Mouse (Mus musculus) left cerebral cortex, adult 8-10 months (tissue): ENCODE results near the gene Oprl1. TPM values are rescaled to one million over a fixed set of nuclear protein-coding genes. Genes with fewer than 3 reads are reported as not detected.

Experiments used
- DNase-seq, 2 experiments: peaks; one replicate each; pipeline ENCODE4 v3.0.0; 2022; ENCODE audit warnings: low spot score in 2 of 2
- total RNA-seq, 4 experiments: library from RNA; stranded (reverse); gene quantifications; 2 replicates each; pipeline ENCODE4 v1.2.4; 2022

Oprl1 gene
- 10 to 100 TPM; 47.1 to 59.7 (median 55.7) TPM for total RNA-seq

GRCm38 (mm10) chr2:181714903-181715326, at the start of gene Oprl1:
Gene Oprl1 (plus strand): TSS chr2:181715016.
- peak; percentile 49 to 64 for DNase-seq

DNA sequence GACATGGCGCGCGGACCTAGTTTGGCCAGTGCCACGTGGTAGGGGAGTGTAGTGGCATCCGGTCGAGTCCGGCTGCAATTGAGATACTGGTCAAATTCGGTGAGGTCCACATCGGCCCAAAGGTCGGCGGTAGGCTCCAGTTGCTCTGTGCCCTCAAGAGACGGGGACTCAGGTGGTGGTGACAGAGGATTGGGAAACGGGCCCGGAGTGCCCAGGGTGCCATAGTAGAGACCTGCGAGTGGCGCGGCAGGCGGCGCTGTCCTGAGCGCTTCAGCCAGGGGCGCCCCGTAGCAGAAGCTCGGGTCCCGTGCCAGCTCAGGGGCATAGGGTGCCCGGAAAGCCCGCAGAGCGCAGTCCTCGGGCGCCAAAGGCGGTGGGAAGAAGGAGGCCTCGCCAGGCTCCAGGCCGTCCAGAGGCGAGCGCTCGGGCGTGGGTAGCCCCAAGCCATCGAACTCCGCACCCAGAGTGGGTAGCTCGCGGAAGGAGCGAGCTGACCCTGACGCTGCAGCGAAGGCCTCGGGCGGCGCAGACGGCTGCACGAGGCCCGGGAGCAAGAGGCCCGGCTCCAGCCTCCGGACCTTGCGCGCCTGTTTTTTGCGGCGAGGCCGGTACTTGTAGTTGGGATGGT, 44.4 kb upstream of the Oprl1 start:
- DNase-seq = no peak

- DNase-seq = no peak
These were observed 43.9 kb upstream of the Oprl1 start for GRCm38 (mm10) chr2:181670913-181671311.

DNA sequence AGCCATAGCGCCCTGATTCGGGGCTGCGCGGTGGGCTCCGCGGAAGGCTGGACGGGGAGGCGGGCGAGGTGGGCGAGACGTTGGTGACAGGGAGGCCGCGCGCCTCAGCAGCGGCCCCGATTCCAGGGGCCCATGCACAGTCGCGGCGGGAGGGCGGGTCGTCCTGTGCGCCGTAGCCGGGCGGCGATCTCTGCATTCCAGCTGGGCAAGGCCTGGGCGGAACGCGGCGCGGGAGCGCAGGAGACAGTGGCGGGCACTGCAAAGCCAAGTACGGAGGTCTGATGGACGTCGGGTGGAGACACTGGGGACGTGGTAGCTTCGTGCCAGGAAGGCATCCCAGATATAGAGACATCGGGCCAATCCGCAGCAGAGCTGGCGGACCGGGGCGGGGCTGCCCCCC, 43.5 kb upstream of the Oprl1 start, which contains the start of gene Sox18:
Sox18 (minus strand) TSS at position 315 of the 400 bp plus-strand sequence.
- no peak for DNase-seq

- no peak for DNase-seq
These were observed 42.8 kb upstream of the Oprl1 start for GRCm38 (mm10) chr2:181671984-181672383.

DNA sequence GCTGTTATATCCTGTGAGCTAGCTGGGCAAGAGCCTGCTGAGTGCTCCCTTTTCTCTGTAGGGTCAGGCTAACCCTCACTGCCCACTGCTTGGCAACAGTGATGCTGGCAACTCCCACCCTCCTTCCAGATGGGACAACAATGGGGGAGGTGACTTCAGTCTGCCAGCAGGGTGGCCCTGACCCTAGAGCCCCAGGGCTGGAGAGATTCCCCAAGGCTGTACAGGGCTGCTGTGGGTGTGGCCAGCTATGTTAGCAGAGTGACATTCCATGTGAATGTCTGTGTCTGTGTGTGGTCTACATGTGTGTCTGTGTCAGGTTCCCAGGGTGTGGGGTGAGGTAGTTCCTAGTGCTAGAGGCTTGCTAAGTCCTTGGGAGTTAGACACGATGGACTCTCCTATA, 41.3 kb upstream of the Oprl1 start:
- no peak for DNase-seq

- no peak for DNase-seq
These were observed 39.9 kb upstream of the Oprl1 start for GRCm38 (mm10) chr2:181674934-181675333.

GRCm38 (mm10) chr2:181675454-181675853, 39.4 kb upstream of the Oprl1 start:
- DNase-seq = peak in 1 of 2 experiments; percentile 52

GRCm38 (mm10) chr2:181676424-181676823, 38.4 kb upstream of the Oprl1 start:
- DNase-seq = no peak

DNA sequence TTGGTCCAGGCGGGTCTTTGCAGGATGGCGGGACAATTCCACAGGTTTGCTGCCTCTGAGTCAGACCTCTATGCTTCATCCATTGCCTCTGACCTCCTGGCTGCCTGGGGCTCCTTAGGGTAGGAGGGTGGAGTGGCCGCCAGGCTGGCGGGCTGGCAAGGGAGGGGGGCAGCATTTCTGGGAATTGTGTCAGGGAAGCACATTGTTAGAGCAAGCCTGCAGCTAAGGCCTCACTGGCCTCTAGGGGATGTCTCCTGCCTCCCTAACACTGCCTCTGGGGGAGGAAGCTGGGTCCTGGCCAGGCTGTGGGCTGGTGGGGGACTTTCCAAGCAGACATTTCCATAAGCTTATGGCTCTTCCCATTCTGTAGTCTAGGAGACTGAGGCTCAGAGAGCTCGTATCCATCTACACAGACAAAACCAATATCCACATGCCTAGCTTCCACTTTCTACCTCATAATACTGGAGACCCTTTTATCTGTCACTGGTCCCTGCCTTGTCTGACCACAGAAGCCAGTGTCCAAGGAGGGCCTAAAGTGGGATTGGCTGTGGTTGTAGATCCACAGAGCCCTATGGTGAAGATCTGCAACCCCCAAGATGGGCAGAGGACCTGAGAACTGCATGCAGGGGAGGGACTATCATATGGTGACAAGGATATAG, 37.6 kb upstream of the Oprl1 start:
- DNase-seq = no peak

DNA sequence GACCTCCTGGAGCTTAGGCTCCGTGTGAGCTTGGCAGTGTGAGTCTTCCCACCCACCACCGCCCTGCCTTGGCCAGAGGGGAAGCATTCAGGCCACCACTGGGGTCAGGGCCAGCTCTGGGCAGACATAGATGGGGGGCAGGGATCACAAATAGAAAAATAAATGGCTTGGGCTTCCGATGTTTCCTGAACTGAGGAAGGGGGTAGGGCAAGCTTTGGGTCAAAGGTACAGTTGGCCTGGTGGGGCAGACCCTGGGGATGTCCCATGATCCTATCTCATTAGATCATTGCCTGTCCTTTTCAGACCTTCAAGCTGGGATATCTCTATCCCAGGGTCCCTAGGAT, 37.1 kb upstream of the Oprl1 start:
- no peak for DNase-seq

DNA sequence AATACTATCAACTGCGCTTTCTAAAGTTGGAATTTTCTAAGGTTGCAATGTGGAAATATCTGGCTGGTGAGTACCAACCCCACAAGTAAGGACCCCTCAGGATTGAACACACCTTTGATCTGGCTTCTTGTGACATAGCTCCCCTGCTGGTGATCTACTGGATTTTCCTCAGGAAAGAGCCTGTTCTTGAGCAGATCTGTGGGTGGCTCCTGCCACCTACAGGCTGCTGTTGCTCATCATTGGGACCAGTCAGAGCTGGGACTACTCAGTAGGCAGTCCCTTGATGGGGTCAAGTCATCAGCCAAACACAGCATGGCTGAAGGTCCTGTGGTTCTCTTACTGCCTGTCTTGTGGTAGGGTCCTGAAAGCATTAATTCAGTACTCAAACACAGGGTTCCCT, 36.0 kb upstream of the Oprl1 start:
- peak; percentile 63 to 82 for DNase-seq

DNA sequence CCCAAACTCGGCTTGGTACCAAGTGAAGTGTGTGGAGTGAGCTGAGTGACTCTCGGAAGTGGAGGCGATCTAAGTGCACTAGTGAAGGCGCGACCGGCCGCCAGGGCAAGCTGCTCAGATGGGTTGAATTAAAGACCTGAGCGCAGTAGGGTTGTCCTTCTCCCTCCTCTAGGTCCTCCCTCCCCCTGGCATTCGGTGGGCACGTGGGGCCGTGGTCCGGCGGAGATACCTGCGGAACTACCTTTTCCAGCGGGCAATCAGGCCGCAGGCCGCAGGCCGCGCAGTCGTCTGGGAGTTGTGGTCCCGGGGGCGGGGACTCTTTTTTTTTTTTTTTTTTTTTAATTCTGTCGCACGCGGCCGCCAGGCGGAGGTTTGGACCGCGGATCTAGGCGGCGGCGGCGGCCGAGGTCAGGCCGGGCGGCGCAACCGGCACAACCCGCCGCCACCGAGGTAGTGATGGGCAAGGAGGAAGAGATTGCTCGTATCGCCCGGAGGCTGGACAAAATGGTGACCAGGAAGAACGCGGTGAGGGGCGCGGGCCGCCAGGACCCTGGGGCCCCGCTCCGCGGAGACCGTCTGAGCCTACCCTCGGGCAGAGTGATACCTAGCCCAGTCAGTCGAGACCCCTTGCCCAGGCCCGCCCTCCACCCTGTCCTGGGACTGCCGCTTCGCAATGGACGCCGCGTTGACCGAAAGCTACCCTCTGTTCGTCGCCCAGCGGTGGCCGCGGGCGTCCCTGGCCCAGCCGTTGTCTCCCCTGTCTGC, 34.7 kb upstream of the Oprl1 start, which contains the start of gene Tcea2:
Tcea2 (plus strand) TSS at position 360 of the 765 bp plus-strand sequence.
- DNase-seq = peak; percentile 62

- peak in 1 of 2 experiments; percentile 32 for DNase-seq
These were observed 34.1 kb upstream of the Oprl1 start for GRCm38 (mm10) chr2:181680716-181681117.

DNA sequence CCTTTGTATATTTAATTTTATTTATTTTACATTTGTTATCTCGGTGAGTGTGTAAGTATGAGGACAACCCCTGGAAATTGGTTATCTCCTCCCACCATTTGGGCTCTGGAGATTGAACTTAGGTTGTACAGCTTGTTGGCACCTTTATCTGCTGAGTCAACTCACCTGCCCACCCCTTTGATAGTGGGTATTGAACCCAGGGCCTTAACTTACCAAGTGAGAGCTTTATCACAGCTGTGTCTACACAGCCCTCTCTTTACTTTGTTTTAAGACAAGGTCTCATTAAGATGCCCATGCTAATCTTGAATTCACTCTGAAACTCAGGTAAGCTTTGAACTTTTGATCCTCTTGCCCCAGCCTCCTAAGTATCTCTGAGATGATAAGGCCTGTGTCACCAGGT, 32.8 kb upstream of the Oprl1 start:
- no peak for DNase-seq

DNA sequence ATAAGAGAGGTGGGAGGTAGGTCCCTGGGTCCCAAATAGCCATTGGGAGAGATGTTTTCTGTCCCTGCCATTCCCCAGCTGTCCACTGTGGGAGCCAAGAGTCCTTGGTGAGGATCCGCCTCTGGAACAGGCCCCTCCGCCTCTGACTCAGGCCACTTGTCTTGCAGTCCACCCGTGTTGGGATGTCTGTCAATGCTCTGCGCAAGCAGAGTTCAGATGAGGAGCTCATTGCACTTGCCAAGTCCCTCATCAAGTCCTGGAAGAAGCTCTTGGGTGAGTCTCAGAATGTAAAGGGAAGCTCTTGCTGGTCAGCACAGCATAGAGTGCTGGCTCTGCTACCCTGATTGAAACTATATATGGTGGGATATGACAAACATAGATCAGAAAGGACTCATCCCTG, 31.4 kb upstream of the Oprl1 start:
- no peak for DNase-seq

DNA sequence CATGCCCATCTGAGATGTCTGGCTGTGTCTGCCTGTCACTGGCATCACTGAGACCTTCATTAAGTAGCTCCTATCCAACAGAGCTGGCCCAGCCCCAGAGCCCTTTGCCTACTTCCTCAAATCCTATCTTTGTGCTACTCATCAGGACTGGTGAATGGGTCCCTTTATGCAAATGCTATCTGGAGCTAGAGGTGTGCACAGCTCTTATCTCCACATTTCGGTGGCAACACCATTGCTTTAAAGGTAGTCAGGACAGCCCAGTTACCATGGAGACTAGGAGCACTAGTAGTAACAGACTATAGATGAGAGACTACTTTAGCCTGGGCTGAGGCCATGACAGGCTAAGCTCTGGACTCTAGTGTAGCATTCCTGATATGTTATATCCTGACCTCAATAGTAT, 30.1 kb upstream of the Oprl1 start:
- DNase-seq = no peak

GRCm38 (mm10) chr2:181685686-181686085, 29.1 kb upstream of the Oprl1 start:
- DNase-seq = no peak

DNA sequence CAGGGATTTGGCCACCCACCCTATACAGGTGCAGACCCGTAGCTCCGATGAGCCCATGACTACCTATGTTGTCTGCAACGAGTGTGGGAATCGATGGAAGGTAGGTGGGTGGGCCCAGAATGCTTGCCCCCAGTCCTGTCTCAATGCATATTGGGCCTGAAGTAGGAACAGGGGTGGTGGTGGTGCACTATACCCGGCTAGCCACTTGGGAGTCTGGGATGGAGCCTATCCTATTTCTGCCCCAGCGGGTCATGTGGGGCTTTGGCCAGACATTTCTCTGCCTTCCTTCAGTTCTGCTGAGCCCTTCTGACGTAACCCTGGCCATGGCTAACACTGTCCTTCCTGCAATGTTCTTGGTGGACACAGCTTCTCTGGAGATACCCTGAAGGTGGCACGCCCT, 27.2 kb upstream of the Oprl1 start:
- no peak for DNase-seq

DNA sequence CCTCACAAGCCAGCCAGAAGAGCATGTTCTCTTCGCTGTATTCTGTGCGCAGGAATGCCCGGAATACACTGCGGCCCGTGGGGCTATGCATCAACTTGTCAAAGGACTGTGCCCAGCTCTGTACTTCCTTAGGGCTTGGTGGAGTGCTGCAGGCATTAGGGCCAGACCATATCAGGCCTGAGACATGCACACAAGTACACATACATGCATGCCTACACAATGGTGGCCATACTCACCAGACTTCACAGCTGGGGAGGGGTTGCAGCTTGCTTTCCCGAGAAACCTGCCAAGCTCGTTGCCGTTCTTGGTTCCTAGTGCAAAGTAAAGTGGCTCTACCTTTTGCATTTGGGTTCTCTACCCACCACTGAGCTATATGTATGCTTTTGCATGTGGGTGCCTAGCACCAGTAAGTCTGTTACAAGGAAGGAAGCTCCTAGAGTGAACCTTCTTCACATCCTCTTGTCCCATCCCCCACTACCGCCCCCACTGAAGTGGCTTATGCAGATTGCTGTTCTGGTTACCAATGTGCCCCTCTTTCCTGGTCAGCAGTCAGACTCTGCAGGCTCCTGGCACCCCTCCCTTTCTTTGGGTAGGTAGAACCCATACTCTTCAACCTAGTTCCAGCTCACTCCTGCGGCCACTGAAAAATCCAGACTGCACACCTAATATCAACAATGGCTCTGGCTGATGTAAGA, 25.2 kb upstream of the Oprl1 start:
- no peak for DNase-seq

GRCm38 (mm10) chr2:181691083-181691482, 23.7 kb upstream of the Oprl1 start:
- no peak for DNase-seq

DNA sequence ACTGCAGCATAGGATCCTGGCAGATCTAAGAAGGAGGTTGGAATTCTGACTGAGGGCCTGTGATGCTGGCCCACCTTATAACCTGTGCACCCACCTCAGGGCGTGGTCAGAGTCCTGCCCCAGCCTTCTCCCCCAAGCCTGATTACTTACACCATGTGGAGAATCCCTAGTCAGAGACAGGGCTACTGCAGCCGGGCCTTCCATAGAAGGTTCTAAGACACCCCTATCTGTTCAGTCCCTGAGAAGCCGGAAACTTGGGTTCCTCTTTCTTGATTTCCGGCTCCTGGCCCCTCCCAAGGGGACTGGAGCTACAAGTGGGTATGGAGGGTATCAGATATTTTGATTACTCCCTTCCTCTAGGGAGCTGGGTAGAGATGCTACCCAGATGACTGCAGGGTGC, 23.2 kb upstream of the Oprl1 start:
- no peak for DNase-seq
